Comparison of ENCODE assay signal across 23 mouse cellular contexts in genomic region chr13:5519181-5519580, GRCm38 (mm10).
"Had no signal": no experiment of that assay in that cellular context is flagged by ENCODE, and none has a peak within 500 bp of the region (broad histone marks: within the 10 kb centered on the region; RNA-seq: fewer than 3 reads in every experiment).

No protein-coding gene starts in this region.

- H3K9ac ChIP-seq: kidney, embryonic 15.5 days; limb, embryonic 13.5 days; liver, embryonic 12.5 days; liver, embryonic 15.5 days; lung, embryonic 15.5 days; midbrain, embryonic 13.5 days; neural tube, embryonic 13.5 days had no signal

- H3K27me3 ChIP-seq: kidney, embryonic 15.5 days; limb, embryonic 13.5 days; liver, embryonic 12.5 days; liver, embryonic 15.5 days; lung, embryonic 15.5 days; megakaryocyte, embryonic 14.5 days; midbrain, embryonic 13.5 days; neural tube, embryonic 13.5 days had no signal

- ATAC-seq: liver, embryonic 12.5 days; midbrain, embryonic 13.5 days; midbrain, embryonic 16.5 days had no signal

- H3K27ac ChIP-seq: kidney, embryonic 15.5 days; limb, embryonic 10.5 days; limb, embryonic 13.5 days; liver, embryonic 12.5 days; liver, embryonic 15.5 days; lung, embryonic 15.5 days; midbrain, embryonic 10.5 days; midbrain, embryonic 13.5 days; neural tube, embryonic 13.5 days; stomach, postnatal 0 days had no signal

- H3K4me2 ChIP-seq: kidney, embryonic 15.5 days; limb, embryonic 13.5 days; liver, embryonic 12.5 days; liver, embryonic 15.5 days; lung, embryonic 15.5 days; midbrain, embryonic 13.5 days; neural tube, embryonic 13.5 days had no signal

- H3K36me3 ChIP-seq: kidney, embryonic 15.5 days; limb, embryonic 10.5 days; limb, embryonic 13.5 days; liver, embryonic 12.5 days; liver, embryonic 15.5 days; lung, embryonic 15.5 days; midbrain, embryonic 10.5 days; midbrain, embryonic 13.5 days; neural tube, embryonic 13.5 days had no signal

- H3K9me3 ChIP-seq: kidney, embryonic 15.5 days; limb, embryonic 10.5 days; limb, embryonic 13.5 days; liver, embryonic 12.5 days; liver, embryonic 15.5 days; lung, embryonic 15.5 days; megakaryocyte, embryonic 14.5 days; midbrain, embryonic 10.5 days; midbrain, embryonic 13.5 days; neural tube, embryonic 13.5 days had no signal

- H3K4me1 ChIP-seq: kidney, embryonic 15.5 days; limb, embryonic 10.5 days; limb, embryonic 13.5 days; liver, embryonic 12.5 days; liver, embryonic 15.5 days; lung, embryonic 15.5 days; midbrain, embryonic 10.5 days; midbrain, embryonic 13.5 days; neural tube, embryonic 13.5 days had no signal

- H3K4me3 ChIP-seq: kidney, embryonic 15.5 days; limb, embryonic 10.5 days; limb, embryonic 13.5 days; liver, embryonic 12.5 days; liver, embryonic 15.5 days; lung, embryonic 15.5 days; megakaryocyte, embryonic 14.5 days; midbrain, embryonic 10.5 days; midbrain, embryonic 13.5 days; myocyte; neural tube, embryonic 13.5 days had no signal

- DNase-seq: kidney, adult 8-10 months; kidney, postnatal 10 days; kidney, postnatal 36 days; layer of hippocampus, postnatal 36 days; liver; lung, adult 18-20 months; lung, postnatal 10 days; lung, postnatal 36 days; retina, postnatal 1 day; thymus, postnatal 25 days had no signal
